Mouse (Mus musculus) CD4-positive, CD25-positive, alpha-beta regulatory T cell (primary cell): ENCODE results near the gene Dgcr2. TPM values are rescaled to one million over a fixed set of nuclear protein-coding genes. Genes with fewer than 3 reads are reported as not detected.

Experiments
- polyA plus RNA-seq: library from polyadenylated mRNA; unstranded; fragments of 100-300 nt; shearing (Covaris generic); gene quantifications from one replicate; pipeline ENCODE4 v1.2.1, GENCODE M21; 2017

The Dgcr2 gene
- 63.7 TPM for polyA plus RNA-seq

DNA sequence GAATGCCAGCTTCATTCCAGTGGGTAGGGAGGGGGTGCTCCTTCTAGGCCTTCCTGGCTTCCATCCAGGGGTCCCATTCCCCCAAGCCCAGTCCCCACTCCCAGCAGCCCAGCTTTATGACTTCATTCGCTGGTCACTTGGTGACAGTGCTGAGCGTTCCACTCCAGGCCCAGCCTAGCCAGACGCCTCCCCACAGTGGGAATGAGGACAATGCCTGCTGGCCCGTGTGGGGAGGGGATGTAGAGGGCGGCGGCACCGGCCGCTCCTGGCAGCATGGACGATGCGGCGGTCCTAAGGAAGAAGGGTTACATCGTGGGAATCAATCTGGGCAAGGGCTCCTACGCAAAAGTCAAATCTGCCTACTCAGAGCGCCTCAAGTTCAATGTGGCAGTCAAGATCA, at the start of gene Dgcr2, which contains the start of gene Tssk2:
TSS of gene Dgcr2 (minus strand) at position 101 of the 400 bp plus-strand sequence.
TSS of gene Tssk2 (plus strand) at position 176 of the 400 bp plus-strand sequence.

GRCm38 (mm10) chr16:17928087-17928580, 29.8 kb upstream of the Dgcr2 start, which contains the start of gene Slc25a1:
TSS of gene Slc25a1 (minus strand) at chr16:17928219.

DNA sequence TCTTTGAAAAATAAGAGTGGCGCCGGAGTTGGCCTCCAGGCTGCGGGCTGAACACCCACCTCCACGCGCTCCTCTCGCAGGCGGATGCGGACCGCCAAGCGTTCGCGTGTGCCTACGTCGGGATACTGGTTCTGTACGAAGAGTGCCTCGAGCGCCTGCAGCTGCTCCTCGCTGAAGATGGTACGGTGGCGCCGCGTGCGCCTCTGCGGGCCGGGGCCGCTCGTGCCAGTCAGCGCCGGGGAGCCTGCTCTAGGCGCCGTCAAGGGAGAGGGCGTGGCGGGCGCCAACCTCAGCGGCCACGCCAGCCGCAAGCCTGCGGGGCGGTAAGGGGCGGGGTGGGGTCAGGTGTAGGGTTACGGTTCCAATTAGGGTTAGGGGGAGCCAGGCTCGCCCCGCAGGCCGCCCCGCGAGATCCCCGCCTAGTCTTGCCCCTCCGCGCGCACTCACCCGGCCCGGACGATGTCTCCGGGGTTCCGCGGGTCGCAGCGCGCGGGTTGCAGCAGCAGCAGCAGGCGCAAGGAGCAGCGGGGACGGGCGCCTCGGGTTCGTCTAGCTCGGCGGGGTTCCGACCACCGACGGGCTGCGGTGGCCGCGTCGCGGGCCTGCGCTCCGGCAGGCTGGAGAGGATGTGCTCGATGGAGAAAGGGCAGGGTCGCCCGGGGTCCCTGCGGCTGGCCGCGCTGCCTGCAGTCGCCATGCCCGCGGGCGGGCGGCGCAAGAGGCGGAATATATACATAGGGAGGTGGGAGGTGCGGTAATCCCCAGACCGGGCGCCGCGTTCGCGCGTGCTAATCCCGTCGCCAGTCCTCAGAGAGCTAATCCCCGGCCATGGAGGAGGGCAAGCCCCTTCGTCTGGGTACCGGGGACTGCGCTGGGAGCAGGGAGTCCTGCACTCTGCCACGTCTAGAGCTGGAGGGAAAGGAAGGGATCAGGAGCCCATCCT, 16.2 kb upstream of the Dgcr2 start, which contains the start of gene Gsc2:
TSS of gene Gsc2 (minus strand) at position 753 of the 943 bp plus-strand sequence.

GRCm38 (mm10) chr16:17911052-17911595, 12.8 kb upstream of the Dgcr2 start, which contains the start of gene Ess2:
TSS of gene Ess2 (minus strand) at chr16:17911348.

DNA sequence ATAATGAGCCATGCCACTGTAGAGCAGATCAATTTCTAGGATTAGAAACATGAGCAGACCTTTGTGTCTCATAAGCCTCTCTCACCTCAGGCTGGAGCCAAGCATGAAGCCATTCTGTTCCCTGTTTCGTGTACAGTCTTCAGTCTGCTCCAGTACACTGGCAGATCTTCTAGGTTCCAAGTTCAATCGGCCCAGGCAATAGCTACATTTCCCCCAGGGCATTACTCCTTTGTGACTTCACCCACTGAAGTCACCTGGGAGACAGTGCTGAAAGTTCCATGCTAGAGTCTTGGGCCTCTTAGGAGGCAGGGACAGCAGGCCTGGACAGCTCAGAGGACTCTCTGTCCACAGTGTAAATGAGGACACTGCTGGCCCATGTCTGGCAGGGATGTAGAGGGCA, 4.4 kb downstream of the Dgcr2 start, which contains the start of gene Tssk1:
TSS of gene Tssk1 (plus strand) at position 301 of the 400 bp plus-strand sequence.

GRCm38 (mm10) chr16:17891567-17891959, 6.8 kb downstream of the Dgcr2 start, which contains the start of gene Gm20518:
TSS of gene Gm20518 (minus strand) at chr16:17891671.

GRCm38 (mm10) chr16:17838051-17838450, 60.3 kb downstream of the Dgcr2 start, which contains the start of gene Car15:
TSS of gene Car15 (minus strand) at chr16:17838364.

DNA sequence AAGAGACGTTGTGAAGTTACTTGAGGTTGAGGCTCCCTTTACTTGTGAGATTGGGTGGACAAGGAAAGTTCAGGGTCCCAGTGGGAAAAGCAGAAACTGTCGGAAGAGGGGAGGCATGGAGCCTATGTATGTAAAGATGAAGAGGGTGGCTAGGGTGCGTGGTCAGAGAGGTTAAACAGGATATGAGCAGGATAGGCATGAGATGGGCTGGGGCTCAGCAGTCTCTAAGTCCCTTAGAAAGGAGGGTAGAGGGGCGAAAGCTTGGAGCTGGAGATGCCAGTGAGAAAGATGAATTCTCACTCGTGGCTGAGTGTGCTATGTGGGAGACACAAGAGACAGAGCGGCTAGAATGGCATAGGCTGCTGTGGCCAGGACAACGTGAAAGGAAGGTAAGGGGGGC, 65.5 kb downstream of the Dgcr2 start, which contains the start of gene B830017H08Rik:
TSS of gene B830017H08Rik (plus strand) at position 301 of the 400 bp plus-strand sequence.

GRCm38 (mm10) chr16:17796971-17797811, 101.2 kb downstream of the Dgcr2 start, which contains the start of gene Scarf2:
TSS of gene Scarf2 (plus strand) at chr16:17797282.

Other genes starting within 250 kb of the Dgcr2 start
- gene Med15, start 165.7 kb downstream of the Dgcr2 start, polyA plus RNA-seq: 134 TPM
- gene Klhl22, start 138.9 kb downstream of the Dgcr2 start, polyA plus RNA-seq: 19.7 TPM
- gene Scarf2, start 101.3 kb downstream of the Dgcr2 start, polyA plus RNA-seq: not detected
- gene B830017H08Rik, start 65.4 kb downstream of the Dgcr2 start, polyA plus RNA-seq: 0.28 TPM
- gene Car15, start 60.2 kb downstream of the Dgcr2 start, polyA plus RNA-seq: 2.7 TPM
- gene Gm20518, start 6.9 kb downstream of the Dgcr2 start, polyA plus RNA-seq: 0.34 TPM
- 0.05 TPM for gene Tssk1, start 4.3 kb downstream of the Dgcr2 start, polyA plus RNA-seq
- gene Tssk2, start 75 bp upstream of the Dgcr2 start, polyA plus RNA-seq: not detected
- gene Ess2, start 12.8 kb upstream of the Dgcr2 start, polyA plus RNA-seq: 75.6 TPM
- gene Gsc2, start 16.5 kb upstream of the Dgcr2 start, polyA plus RNA-seq: not detected
- 58.4 TPM for gene Slc25a1, start 29.7 kb upstream of the Dgcr2 start, polyA plus RNA-seq
- not detected for gene Vpreb2, start 81.9 kb upstream of the Dgcr2 start, polyA plus RNA-seq
- 34.4 TPM for gene Dgcr6, start 154.3 kb upstream of the Dgcr2 start, polyA plus RNA-seq
- gene Prodh, start 191.6 kb upstream of the Dgcr2 start, polyA plus RNA-seq: 4.8 TPM
- gene Rtn4r, start 229.1 kb upstream of the Dgcr2 start, polyA plus RNA-seq: not detected